Mouse (Mus musculus): ENCODE results near the gene Nadk2.

The Nadk2 gene
- long read RNA-seq, experiment 1, full-length matches to known transcripts = 20 of 41 reads
- long read RNA-seq, experiment 1, partial matches to known transcripts = 3 of 41 reads
- long read RNA-seq, experiment 1, other reads (novel, unspliced or antisense) = 18 of 41 reads
- long read RNA-seq, experiment 2, full-length matches to known transcripts = 14 of 50 reads
- long read RNA-seq, experiment 2, partial matches to known transcripts = 8 of 50 reads
- long read RNA-seq, experiment 2, other reads (novel, unspliced or antisense) = 28 of 50 reads

DNA sequence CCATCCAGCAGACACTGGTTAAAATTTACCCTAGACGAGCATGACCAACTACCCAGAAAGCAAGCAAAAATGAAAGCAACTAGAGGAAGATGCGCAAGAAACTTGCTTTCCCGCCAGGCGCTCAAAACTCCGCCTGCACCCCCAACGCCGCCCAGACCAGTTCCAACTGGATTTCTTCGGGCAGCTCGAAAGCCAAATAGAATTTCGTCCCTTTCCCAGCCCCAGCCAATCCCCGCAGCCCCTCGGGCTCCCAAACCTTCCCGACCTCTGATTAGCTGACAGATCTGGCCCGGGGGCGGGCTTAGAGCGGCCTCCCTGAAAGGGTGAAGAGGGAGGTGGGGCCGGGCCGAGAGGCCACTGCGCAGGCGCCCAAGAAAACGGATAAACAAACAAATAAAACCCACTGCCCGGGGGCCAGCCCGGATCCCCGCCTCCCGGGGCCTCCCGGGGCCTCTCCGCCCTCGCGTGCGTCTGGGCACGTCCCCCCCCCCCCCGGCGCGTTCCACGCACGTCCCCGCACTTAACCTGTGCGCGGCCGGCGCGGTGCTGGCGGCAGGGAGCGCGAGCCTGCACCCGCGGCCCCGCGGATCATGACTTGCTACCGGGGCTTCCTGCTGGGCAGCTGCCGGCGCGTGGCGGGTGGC is at the start of gene Nadk2:
Nadk2 (plus strand) TSS at position 349 of the 644 bp plus-strand sequence.
- intact Hi-C loops (cut with DNase I) = no loop called here

DNA sequence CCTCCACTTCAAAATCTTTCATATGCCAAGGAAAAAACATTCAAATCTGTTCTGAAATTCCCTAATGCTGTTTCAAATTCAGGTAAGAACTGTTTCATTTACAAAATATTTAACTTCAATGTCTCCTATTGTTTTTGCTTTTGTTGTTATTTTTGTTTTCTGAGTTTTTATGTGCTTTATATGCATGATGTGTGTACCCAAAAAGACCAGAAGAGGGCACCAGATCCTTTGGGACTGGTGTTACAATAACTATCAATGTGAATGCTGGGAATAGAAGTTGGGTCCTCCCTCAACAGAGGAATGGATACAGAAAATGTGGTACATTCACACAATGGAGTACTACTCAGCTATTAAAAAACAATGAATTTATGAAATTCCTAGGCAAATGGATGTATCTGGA is 15.4 kb upstream of the Nadk2 start:
- intact Hi-C loops (cut with DNase I) = no loop called here

DNA sequence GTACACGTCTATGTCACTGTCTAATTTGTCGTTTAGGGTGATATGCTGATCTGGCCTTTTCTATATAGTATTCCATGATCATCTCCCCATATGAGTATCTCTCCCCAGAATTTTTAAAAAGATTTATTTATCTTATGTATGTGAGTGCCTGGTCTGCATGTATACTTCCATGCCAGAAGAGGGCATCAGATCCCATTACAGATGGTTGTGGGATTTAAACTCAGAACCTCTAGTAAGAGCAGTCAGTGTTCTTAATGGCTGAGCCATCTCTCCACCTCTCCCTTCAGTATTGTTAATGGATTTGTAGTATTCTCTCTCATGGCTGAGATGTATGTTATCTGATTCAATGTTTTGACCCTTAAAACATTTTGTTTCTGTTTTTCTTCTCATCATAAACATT is 11.2 kb upstream of the Nadk2 start:
- intact Hi-C loops (cut with DNase I) = no loop called here

- intact Hi-C loops (cut with DNase I) = no loop called here
Observed at GRCm38 (mm10) chr15:9061150-9061882, 9.7 kb upstream of the Nadk2 start.

- intact Hi-C loops (cut with DNase I) = no loop called here
Observed at GRCm38 (mm10) chr15:9068881-9069280, 2.2 kb upstream of the Nadk2 start.

DNA sequence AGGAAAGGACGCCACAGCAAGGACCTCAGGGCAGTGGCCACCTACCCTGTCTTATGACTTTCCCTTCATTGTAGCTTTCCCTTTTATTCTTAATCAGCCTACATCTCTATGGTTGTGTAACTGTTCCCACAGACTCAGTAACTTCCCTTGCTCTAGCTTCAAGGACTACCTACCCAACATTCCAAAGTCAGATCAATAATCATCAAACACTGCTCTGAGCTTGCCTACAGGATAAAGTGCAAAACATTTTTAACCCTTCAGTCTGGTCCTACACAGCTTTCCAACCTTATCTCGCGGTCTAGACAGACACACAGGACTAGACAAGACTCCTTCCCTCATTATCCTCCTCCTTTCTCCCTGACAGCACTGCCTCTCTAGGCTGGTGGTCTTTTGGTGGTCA is 707 bp upstream of the Nadk2 start:
- intact Hi-C loops (cut with DNase I) = no loop called here

DNA sequence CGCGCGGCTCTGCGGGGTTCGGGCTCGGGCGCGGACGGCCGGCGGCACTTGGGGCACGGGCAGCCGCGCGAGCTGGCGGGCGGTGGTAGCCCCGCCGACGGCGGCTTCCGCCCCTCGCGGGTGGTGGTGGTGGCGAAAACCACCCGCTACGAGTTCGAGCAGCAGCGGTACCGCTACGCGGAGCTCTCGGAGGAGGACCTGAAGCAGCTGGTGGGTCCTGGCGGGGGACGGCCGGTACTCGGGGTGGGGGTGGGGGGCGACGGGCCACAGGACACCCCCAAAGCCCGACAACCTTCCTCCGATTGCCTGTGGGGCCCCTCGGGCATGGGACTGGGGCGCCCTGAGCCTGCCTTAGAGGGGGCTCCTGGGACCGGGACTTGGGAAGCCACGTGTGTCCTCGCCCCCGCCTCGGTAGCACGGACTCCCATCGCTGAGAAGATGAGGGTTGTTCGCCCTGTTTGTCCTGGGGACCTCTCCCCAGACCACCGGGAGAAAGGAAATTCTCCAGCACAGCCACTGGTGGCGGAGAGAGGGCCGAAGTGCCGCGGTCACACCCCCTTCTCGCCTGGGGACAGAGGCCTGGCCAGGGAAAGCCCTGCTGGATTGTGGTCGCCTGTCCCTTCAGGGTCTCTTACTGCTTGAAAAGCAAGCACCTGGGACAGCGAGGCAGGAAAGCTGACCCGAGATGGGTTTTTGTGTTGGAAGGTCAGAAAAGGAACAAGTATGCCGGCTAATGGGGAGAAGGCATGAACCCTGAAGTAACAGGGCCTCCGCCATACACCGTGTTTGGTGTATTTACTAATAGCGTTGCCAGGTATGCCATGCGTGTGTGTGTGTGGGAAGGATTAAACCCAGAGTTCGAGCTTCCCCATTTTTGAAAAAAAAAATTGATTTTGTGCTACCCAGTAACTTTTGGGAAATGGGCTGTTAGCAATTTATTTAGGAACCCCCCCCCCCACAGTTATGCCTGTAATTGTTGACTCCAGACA is 790 bp downstream of the Nadk2 start:
- intact Hi-C loops (cut with DNase I) = no loop called here

- intact Hi-C loops (cut with DNase I) = no loop called here
Observed at GRCm38 (mm10) chr15:9072630-9073029, 1.6 kb downstream of the Nadk2 start.

- intact Hi-C loops (cut with DNase I) = no loop called here
Observed at GRCm38 (mm10) chr15:9073067-9073608, 2.1 kb downstream of the Nadk2 start.

DNA sequence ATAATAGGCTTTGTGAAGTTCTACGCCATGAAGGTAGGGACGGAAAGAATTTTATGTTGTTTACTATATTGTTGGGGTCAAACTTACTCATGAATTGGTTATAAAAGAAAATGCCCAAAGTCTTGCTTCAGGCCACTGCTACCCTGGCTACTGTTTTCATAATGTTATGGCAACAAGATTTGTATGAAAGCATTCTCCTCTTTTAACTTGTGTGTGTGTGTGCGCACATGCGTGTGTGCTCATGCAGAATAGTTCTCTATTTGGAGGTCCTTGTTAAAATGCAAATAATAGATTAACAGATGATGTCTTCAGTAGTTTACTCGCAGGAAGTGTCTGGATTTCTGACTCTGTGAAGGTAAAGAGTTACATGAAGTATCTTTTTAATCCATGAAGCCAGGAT is 2.6 kb downstream of the Nadk2 start:
- intact Hi-C loops (cut with DNase I) = no loop called here

GRCm38 (mm10) chr15:9074139-9074538 is 3.1 kb downstream of the Nadk2 start:
- intact Hi-C loops (cut with DNase I) = no loop called here

DNA sequence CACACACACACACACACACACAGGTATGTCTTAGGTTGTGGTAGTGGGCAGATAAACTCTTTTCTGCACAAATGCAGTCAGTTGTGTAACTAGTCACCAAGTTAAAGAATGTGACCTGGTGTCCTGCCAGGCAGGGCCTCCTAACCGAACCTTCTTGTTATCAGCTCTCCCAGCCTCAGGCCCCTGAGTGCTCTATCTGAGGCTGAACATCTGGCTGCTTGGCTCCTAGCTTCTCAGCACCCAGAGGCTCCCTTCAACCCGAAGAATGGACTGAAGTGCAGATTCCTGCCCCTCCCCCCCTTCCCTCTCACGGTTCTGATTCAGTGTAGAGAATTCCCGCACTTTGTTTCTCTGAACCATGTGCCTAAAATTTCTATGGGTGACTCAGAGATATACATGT is 3.6 kb downstream of the Nadk2 start:
- intact Hi-C loops (cut with DNase I) = no loop called here

DNA sequence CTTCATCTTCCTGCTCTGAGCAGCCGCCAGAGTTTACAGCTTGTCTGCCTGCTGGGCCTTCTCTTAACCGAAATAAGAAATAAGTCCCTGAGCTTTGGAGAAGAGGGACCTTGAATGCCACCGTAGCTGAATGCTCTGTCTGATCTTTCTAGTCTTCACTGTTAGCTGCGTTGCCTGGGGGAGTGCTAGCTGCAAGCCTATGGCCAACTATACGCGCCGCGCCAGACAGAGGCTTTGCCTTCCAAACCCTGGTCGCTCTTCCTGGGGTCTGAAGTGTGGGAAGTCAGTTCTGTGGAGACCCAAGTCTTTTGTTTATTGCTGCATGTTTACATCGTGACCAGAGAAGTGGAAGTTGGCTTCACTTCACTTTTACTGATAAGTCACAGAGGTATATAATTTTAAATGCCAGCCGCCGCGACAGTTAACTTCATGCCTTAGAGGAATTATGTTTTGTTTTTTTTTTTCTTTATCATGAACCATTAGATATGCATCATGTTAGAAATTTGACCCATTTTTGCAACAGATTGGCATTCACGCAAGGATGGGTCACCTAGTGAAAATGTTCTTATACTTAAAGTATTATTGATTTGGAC is 4.6 kb downstream of the Nadk2 start:
- intact Hi-C loops (cut with DNase I) = no loop called here

- intact Hi-C loops (cut with DNase I) = no loop called here
Observed at GRCm38 (mm10) chr15:9078481-9079300, 7.6 kb downstream of the Nadk2 start.

DNA sequence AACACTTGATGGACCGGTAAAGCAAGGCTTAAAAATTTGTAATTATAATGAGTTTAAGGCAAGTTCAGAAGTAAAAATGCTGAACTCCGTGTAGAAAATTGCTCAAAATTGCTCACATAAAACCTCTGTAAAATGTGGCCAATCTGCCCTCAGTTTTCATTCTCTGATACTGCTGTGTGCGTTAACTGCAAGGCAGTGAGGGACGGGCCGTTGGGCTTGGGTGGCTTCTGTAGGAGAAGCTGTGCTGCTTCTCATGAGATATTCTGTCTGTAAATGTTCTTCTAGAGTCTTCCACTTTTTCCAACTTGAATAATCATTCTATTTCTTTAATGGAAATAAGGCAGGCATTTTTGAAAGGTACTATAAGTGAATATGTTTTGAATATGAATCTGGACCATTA is 8.6 kb downstream of the Nadk2 start:
- intact Hi-C loops (cut with DNase I) = no loop called here

- intact Hi-C loops (cut with DNase I) = no loop called here
Observed at GRCm38 (mm10) chr15:9080206-9080605, 9.1 kb downstream of the Nadk2 start.

DNA sequence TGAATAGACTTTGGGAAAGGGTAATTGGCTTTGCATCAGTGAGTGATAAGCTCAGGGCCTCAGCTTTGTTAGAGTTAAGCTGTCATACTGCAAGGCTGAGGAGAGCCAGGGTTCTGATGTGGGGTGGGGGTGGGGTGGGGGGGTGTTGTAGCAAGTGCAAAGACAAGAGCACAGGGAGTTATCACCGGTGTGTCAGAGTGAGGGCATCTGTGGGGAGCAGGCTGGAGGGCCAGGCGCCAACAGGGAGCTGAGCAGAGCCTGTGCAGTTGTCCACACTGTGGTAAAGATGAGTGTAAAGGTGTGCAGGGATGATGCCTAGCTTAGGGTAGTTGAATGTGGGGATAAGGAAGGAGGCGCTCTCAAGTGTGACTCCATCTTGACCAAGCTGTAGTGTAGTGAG is 10.2 kb downstream of the Nadk2 start:
- intact Hi-C loops (cut with DNase I) = no loop called here

DNA sequence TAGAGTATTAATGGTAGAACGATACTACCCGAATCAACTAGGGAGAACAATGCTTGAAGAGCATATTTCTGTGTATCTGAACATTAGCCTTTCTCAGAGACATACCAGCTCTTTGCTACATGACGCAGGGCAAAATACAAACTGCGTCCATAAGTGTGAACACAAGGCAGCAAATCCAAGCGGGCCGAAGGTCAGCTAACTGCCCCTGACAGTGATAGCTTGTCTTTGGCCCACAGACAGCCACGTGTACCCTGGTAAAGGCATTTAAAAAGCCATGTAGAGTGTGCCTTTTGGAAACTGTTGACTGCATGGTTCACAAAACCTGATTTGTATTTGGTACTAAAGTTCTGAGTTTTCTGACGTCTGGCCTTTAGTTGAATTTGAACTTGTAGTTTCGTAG is 11.7 kb downstream of the Nadk2 start:
- intact Hi-C loops (cut with DNase I) = no loop called here

DNA sequence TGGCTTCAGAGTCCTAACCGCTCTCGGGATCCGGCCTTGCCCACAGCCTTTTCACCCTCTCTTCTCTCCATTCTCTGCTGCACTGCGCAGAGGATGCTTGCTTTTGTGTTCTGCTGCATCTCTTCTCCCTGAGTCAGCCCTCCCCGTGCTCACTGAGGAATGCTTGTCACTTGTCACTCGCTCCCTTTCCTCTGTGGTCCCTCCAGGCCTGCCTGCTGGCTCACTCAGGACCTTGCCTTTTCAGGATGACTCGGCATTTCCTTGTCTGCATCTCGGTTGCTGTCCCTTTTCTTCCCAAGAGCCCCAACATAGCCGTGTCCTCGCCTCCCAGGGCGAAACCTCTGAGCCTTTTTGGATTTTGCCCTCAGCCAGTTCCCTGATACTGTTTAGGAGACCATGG is 15.8 kb downstream of the Nadk2 start:
- intact Hi-C loops (cut with DNase I) = no loop called here

DNA sequence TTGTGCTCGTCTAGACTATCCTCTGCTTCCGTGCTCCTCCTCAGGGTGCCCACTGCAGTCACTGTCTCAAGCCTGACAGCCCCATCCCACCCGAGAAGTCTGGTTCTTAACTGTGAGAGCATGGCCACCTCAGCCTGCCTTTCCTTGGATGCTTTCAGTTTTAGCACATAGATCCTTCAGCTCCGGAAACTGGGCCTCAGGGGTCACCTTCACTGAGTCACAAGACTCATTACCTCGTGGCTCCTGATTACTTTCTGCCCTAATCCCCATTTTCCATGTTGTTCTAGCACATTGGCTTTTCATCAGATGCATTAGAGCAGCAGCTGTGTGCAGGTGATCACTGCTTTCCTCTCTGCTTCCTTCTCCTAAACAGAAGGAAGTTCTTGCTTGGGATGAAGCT is 16.4 kb downstream of the Nadk2 start:
- intact Hi-C loops (cut with DNase I) = no loop called here

Measured in adrenal gland (tissue).